Mouse (Mus musculus): Measurements from ENCODE around the gene Brd2.

The Brd2 gene

DNA sequence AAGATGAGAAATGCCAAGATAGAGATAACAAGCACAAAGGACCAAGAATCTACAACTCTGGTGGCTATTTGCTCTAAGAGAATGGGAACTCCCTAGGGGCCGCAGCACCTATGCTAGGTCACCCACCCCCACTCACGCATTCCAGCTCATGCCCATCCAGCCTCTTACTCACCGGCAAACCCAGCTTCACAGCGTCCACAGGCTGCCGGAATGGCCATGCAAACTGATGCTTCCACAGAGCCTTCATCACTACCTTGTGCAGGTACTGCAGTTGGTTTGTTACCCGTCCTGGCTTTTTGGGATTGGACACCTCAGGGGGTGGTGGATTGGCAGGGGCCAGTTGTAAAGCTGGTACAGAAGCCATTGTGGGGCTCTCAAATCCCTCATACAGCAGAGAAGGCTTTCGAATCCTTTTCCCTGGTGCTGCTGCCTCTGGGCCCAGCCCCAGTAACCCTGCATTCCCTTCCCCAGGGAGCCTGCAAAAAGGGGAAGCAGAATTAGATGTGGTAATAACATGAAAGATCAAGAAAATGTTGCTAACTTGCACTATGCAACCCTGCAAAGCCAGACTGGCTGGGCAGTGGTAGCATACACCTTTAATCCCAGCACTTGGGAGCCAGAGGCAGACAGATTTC, 5.6 kb downstream of the Brd2 start:
- DNase-seq (ENCODE audit: low spot score in 2 of 2), result no peak

DNA sequence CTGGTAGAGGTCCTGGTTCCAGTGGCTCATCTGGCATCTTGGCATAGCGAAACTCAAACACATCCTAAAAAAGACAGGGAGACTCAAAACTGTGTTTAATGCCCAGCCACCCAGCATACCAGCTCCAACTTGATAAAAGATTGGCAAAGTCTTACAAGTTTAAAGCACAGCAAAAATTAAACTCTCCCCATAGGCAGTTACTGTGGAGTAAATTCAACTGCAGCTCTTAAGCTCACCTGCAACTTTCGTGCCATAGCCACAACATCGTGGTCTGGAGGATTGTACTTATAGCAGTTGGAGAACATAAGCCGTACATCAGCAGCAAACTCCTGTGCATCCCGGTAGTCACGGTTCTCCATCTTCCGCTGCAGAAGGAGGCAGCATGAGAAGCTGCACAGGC, 8.3 kb downstream of the Brd2 start:
- DNase-seq (ENCODE audit: low spot score in 2 of 2), result no peak

- DNase-seq (ENCODE audit: low spot score in 2 of 2), result no peak
These were observed 12.1 kb downstream of the Brd2 start for GRCm38 (mm10) chr17:34110309-34110708.

DNA sequence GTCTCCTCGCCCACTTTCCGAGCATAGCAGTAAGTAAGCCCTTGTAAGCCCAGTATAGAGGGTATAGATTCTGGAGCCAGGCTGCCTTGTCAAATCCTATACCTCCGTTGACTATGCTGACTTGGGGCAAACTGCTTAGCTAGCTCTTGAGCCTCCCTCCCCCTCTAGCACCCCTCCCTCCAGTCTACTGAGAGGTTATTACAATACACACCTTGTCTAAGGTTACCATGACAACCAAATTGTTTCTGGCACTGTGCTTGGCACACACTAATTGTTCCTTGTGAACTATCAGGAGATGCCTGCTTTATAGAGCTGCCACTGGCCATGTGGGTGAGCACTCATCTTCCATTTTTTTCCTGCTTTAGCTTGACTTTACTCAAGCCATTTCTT, 12.6 kb downstream of the Brd2 start:
- no peak for DNase-seq (ENCODE audit: low spot score in 2 of 2)

GRCm38 (mm10) chr17:34109038-34109805, 13.2 kb downstream of the Brd2 start:
- DNase-seq (ENCODE audit: low spot score in 2 of 2), result no peak

GRCm38 (mm10) chr17:34108460-34108859, 14.0 kb downstream of the Brd2 start:
- no peak for DNase-seq (ENCODE audit: low spot score in 2 of 2)

DNA sequence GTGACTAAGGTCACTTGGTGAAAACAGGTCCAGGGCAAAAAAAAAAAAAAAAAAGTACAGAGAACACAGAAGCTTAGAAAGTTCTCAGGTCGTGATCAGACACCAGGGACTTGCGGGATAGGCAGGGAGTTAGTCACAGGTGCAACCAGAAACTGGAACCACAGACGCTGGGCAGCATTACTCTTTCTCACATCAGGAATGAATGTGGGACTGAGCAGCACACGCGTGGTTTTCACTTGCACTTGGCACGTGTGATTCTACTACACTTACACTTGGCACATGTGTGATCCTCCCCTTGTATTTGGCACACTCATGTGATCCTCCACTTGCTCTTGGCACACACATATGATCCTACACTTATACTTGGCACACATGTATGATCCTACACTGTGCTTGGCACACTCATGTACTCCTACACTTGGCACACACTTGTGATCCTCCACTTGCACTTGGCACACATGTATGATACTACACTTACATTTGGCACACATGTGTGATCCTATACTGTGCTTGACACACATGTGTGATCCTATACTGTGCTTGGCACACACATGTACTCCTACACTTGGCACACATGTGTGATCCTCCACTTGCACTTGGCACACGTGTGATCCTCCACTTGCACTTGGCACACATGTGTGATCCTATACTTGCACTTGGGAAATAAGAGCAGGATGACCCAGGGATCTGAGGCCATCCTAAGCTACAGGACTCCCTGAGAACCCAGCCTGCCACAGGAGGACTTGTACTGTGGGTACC, 15.1 kb downstream of the Brd2 start:
- no peak for DNase-seq (ENCODE audit: low spot score in 2 of 2)

GRCm38 (mm10) chr17:34106555-34106954, 15.9 kb downstream of the Brd2 start:
- DNase-seq (ENCODE audit: low spot score in 2 of 2), result no peak

DNA sequence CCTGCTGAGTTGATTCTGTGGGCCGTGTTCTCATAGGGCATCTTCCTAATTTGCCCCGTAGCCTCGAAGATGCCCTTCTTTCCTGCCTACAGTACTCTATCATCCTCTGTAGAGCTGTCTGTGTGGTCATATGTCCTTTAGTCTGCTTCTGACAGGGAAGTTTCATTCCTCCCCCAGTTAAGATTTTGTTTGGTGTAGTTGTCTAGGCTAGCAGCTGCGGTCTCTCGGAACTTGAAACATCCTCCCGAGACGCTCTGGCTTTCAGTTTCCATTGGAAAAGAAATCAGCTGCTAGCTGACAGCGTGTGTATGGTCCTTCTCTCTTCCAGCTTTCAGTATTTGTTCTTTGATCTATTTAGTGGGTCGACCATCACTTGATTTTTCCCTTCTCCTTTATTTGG, 17.6 kb downstream of the Brd2 start:
- no peak for DNase-seq (ENCODE audit: low spot score in 2 of 2)

GRCm38 (mm10) chr17:34102831-34103230, 19.6 kb downstream of the Brd2 start:
- DNase-seq (ENCODE audit: low spot score in 2 of 2), result no peak

DNA sequence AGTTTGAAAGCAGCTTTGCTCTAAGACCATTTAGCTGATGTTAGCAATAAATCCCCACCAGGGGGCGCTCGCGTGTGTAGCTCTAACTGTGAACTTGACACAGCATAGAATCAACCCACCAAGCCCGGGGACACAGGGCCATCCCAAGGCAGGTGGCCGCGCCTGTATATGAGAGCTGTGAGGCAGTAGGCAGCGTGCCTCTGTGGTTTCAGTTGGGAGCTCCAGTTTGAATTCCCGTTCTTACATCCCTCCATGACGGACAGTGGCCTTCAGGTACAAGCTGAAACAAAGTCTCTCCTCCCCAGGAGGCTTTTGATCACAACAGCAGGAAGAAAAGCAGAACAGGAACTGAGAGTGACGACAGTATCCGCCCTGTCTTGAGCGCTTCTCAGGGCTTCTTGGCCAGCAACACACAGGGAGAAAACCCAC, 20.8 kb downstream of the Brd2 start:
- DNase-seq (ENCODE audit: low spot score in 2 of 2), result peak in 1 of 2 experiments; percentile 95

DNA sequence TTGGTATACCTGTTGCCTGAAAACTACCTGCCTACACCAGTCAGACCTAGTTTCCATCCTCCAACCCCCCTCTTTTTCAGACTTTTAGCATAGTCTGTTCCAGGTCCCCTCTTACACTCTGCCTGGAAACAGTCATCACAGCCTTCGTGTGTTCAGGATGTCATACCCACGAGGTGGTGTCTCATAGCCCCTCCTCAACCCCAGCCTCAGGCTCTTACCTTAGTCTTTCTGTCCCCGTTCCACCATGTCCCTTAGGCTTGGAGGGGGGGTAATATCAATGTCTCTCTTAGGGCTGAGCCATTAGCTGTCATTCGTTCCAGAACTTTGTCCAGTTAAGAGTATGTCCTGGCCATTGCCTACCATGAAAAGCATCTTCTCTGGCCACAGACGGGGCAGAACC, 21.2 kb downstream of the Brd2 start:
- DNase-seq (ENCODE audit: low spot score in 2 of 2), result no peak

GRCm38 (mm10) chr17:34099531-34099930, 22.9 kb downstream of the Brd2 start:
- DNase-seq (ENCODE audit: low spot score in 2 of 2), result no peak

DNA sequence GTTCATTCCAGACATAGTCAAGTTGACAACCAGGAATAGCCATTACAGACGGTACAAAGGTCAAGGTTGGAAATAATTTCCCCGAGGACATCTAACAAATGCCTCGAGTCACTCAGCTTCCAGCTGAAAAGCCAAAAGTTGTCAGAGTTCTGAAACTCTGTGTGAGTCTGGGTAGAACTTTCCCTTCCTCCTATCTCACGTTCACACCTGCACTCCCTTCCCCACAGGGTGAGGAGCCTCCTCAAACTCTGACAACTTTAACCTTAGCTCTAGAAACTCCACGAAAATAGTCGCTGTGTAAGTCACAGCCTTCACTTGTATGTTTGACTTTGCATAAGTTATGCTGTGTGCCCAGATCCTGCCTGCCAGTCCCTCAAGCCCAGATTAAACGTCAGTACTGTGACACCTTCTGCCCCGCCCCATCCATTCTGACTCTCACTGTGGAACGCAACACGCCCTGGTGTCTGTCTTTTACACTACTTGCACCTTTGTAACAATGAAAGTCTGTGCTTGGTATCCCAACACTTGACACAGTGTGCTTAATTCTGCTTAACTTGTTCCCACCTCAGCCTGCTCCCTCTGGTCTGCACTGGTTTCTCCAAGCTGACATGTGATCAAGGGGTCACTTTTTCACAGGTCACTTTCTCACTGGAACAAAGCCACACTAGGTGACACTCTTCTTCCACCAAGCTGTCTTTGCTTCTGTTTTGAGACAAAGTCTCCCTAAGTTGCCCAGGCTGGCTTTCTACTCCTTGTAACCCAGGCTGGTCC, 23.5 kb downstream of the Brd2 start:
- DNase-seq (ENCODE audit: low spot score in 2 of 2), result no peak

- no peak for DNase-seq (ENCODE audit: low spot score in 2 of 2)
These were observed 25.2 kb downstream of the Brd2 start for GRCm38 (mm10) chr17:34097272-34097671.

- DNase-seq (ENCODE audit: low spot score in 2 of 2), result no peak
These were observed 25.9 kb downstream of the Brd2 start for GRCm38 (mm10) chr17:34096497-34097010.

DNA sequence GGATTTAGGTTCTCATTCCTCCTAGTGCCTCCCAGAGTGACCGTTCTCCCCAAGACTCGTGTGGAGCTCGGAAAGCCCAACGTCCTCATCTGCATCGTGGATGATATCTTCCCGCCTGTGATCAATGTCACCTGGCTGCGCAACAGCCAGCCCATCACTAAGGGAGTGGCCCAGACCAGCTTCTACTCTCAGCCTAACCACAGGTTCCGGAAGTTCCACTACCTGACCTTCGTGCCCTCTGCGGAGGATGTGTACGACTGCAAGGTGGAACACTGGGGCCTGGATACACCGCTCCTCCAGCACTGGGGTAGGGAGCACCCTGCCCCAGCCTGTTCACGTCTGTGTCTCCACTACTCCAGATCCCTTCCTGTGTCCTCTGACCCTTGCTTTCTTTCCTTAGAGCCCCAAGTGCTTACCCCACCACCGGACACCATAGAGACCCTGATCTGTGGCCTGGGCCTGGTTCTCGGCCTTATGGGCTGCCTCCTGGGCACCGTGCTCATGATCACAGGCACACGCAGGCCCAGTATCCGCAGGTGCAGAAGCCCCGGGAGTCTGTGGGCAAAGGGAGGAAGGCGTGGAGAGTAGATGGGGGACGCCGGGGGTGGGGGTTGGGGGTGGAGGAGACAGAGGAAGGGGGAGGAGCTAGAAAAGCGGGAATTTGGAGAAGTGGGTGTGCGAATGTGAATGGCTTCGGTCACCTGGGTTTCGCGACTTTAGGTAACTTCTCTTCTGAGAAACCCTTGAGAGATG, 28.0 kb downstream of the Brd2 start:
- no peak for DNase-seq (ENCODE audit: low spot score in 2 of 2)

- DNase-seq (ENCODE audit: low spot score in 2 of 2), result no peak
These were observed 29.1 kb downstream of the Brd2 start for GRCm38 (mm10) chr17:34093199-34093874.

DNA sequence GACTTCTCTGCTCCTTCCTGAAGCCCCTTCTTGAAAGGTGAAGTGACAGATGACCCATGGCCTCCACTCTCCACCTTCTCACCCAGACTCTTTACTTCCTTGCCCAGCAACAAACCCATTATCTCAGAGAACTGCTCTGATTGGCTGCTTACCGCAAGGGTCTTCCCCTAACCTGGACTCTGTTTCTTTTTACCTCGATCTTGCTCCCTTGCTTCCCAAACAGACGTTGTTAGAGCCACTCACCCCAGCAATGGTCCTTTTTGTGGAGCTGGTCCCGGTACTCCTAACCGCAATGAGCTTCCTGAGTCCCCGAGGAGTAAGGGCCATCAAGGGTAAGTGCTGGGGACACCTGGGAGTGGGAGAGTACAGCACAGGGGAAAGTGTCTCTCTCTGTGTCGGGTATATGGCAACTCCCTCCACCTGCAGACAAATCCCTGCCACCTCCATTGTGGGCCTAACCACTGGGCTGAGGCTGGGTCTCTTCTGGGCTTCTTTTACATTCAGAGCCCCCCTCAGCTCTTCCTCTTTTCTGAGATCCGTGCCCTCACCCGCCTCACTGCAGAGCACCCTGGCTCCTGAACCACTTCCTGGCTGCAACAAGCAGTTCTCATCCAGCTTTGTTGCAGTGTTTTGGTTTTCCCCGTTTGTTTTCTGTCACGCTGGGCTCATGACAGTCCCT, 30.1 kb downstream of the Brd2 start, which contains the start of gene H2-Oa:
H2-Oa (plus strand) TSS at position 144 of the 679 bp plus-strand sequence.
- DNase-seq (ENCODE audit: low spot score in 2 of 2), result no peak

DNA sequence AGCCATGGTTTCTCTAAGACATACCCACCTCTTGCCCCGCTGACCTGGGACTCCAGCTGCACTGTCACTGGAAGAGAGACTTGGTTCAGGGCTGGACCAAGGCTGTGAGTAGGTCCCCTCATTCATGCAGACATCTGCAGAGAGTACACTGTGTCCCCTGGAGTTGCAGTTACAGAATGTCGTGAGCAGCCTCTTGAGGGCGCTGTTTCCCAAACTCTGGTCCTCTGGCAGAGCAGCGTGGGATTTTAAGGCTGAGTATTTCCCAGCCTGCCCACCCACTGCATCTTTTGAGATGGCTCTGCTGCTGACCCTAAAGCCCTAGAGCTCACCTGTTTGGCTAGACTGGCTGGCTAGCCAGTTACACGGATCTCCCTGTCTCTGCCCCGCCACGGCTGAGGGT, 31.5 kb downstream of the Brd2 start:
- DNase-seq (ENCODE audit: low spot score in 2 of 2), result no peak
